Mouse (Mus musculus) lung, embryonic 14.5 days (tissue): ENCODE measurements at regions not wholly inside any gene's neighbourhood (a gene's known extent, or its start where the extent isn't known, plus 50 kb on each side); places are given as distances from the start of the nearest gene placed in this dataset.
A peak's percentile ranks its signal among the peaks of the same experiment; 100 is the strongest.

Experiments
- ATAC-seq: fragments of 200-750 bp; cut with Nextera tagmentation; 2 replicates; pipeline ENCODE4 v1.8.0; 2017; ENCODE audit warnings: mild to moderate bottlenecking, moderate TSS enrichment, moderate library complexity; ENCODE audit not compliant: insufficient read depth
- DNase-seq: peaks from one replicate; pipeline ENCODE4 v3.0.0-alpha.2; 2015
- H3K27ac ChIP-seq: fragments of 300-500 bp; sonication (generic); 2 replicates; pipeline ENCODE4 v1.5.1; 2014; ENCODE audit warnings: low read depth, mild to moderate bottlenecking, moderate library complexity
- H3K27me3 ChIP-seq: fragments of 300-500 bp; sonication (generic); 2 replicates; pipeline ENCODE4 v1.6.1; 2014; ENCODE audit warnings: low read length, control low read depth; ENCODE audit not compliant: insufficient read depth
- H3K36me3 ChIP-seq: fragments of 300-500 bp; sonication (generic); 2 replicates; pipeline ENCODE4 v1.6.1; 2014; ENCODE audit warnings: control low read depth; ENCODE audit not compliant: insufficient read depth
- H3K4me1 ChIP-seq: fragments of 300-500 bp; sonication (generic); 2 replicates; pipeline ENCODE4 v1.6.1; 2014; ENCODE audit warnings: antibody characterized with exemption, control low read depth; ENCODE audit not compliant: insufficient read depth
- H3K4me2 ChIP-seq: fragments of 300-500 bp; sonication (generic); 2 replicates; pipeline ENCODE4 v1.6.1; 2014; ENCODE audit warnings: mild to moderate bottlenecking
- H3K4me3 ChIP-seq: fragments of 300-500 bp; sonication (generic); 2 replicates; pipeline ENCODE4 v1.5.1; 2014; ENCODE audit warnings: low read depth, low read length
- H3K9ac ChIP-seq: fragments of 300-500 bp; sonication (generic); 2 replicates; pipeline ENCODE4 v1.6.1; 2014
- H3K9me3 ChIP-seq: fragments of 300-500 bp; sonication (generic); 2 replicates; pipeline ENCODE4 v1.6.1; 2016; ENCODE audit warnings: low read depth, low read length, control low read depth
- CTCF ChIP-seq: IDR thresholded peaks from 2 replicates; pipeline ENCODE4 v1.5.1; 2016; ENCODE audit warnings: antibody characterized with exemption, low read depth
- WGBS: fragments of 180-500 bp; shearing (Covaris S2); extraction: QIAGEN DNeasy Blood & Tissue Kit; methylation state at CpG from one replicate; pipeline ENCODE4 v1.1.7; 2014; 5-methylcytosine and 5-hydroxymethylcytosine counted together

- no peak for DNase-seq
- 34% methylated on average over 4 of the region's 4 CpGs for whole genome bisulfite sequencing
- no peak for TF ChIP-seq CTCF
- Histone ChIP-seq H3K27me3 (no peaks in the 10 kb centered on the region), H3K4me2 (no peak overlapping the region), H3K4me3 (no peak overlapping the region), H3K36me3 (no peaks in the 10 kb centered on the region), H3K27ac (no peak overlapping the region), H3K9ac (no peak overlapping the region), H3K9me3 (no peaks in the 10 kb centered on the region), H3K4me1 (no peaks in the 10 kb centered on the region)
- no peak for ATAC-seq
Measured at GRCm38 (mm10) chr6:108717681-108718080, 57.3 kb downstream of the Bhlhe40 start.

- Histone ChIP-seq H3K9ac (no peak overlapping the region), H3K27me3 (no peaks in the 10 kb centered on the region), H3K36me3 (no peaks in the 10 kb centered on the region), H3K4me3 (no peak overlapping the region), H3K27ac (no peak overlapping the region), H3K4me2 (no peak overlapping the region), H3K9me3 (no peaks in the 10 kb centered on the region), H3K4me1 (no peaks in the 10 kb centered on the region)
- TF ChIP-seq CTCF: no peak
- ATAC-seq (no peak), DNase-seq (no peak)
- 93% methylated on average over 3 of the region's 3 CpGs for WGBS
Measured at GRCm38 (mm10) chr6:108718887-108719286, 58.5 kb downstream of the Bhlhe40 start.

- no peak overlapping the region for H3K4me2 ChIP-seq
- no peaks in the 10 kb centered on the region for H3K27me3 ChIP-seq
- no peaks in the 10 kb centered on the region for H3K9me3 ChIP-seq
- no peak overlapping the region for H3K4me3 ChIP-seq
- no peaks in the 10 kb centered on the region for H3K36me3 ChIP-seq
- no peak for ATAC-seq
- H3K27ac ChIP-seq: no peak overlapping the region
- no peak for TF ChIP-seq CTCF
- no peak overlapping the region for H3K9ac ChIP-seq
- WGBS: 75% methylated on average over 4 of the region's 4 CpGs
- no peak for DNase-seq
- no peaks in the 10 kb centered on the region for H3K4me1 ChIP-seq
Measured at GRCm38 (mm10) chr6:108719977-108720376, 59.5 kb downstream of the Bhlhe40 start.

GRCm38 (mm10) chr6:108720978-108721377, 60.5 kb downstream of the Bhlhe40 start:
- TF ChIP-seq CTCF: no peak
- no peak for DNase-seq
- H3K9ac ChIP-seq: no peak overlapping the region
- no peak overlapping the region for H3K4me2 ChIP-seq
- WGBS: 88% methylated on average over 3 of the region's 3 CpGs
- no peak for ATAC-seq
- no peaks in the 10 kb centered on the region for H3K4me1 ChIP-seq
- no peaks in the 10 kb centered on the region for H3K27me3 ChIP-seq
- H3K9me3 ChIP-seq: no peaks in the 10 kb centered on the region
- H3K4me3 ChIP-seq: no peak overlapping the region
- no peak overlapping the region for H3K27ac ChIP-seq
- no peaks in the 10 kb centered on the region for H3K36me3 ChIP-seq

- WGBS: 81% methylated on average over 4 of the region's 4 CpGs
- DNase-seq: no peak
- Histone ChIP-seq H3K36me3 (no peaks in the 10 kb centered on the region), H3K9ac (no peak overlapping the region), H3K27ac (no peak overlapping the region), H3K4me2 (no peak overlapping the region), H3K4me1 (no peaks in the 10 kb centered on the region), H3K27me3 (no peaks in the 10 kb centered on the region), H3K4me3 (no peak overlapping the region), H3K9me3 (no peaks in the 10 kb centered on the region)
- ATAC-seq: no peak
- TF ChIP-seq CTCF: no peak
Measured at GRCm38 (mm10) chr6:108721557-108721956, 61.1 kb downstream of the Bhlhe40 start.

- Histone ChIP-seq H3K27me3 (no peaks in the 10 kb centered on the region), H3K27ac (no peak overlapping the region), H3K4me1 (no peaks in the 10 kb centered on the region), H3K9me3 (no peaks in the 10 kb centered on the region), H3K36me3 (no peaks in the 10 kb centered on the region), H3K9ac (no peak overlapping the region), H3K4me3 (no peak overlapping the region), H3K4me2 (no peak overlapping the region)
- ATAC-seq (no peak), DNase-seq (no peak)
- TF ChIP-seq CTCF: no peak
- 57% methylated on average over 2 of the region's 2 CpGs for WGBS
Measured at GRCm38 (mm10) chr6:108723236-108723635, 59.7 kb upstream of the Arl8b start.

GRCm38 (mm10) chr6:108723751-108724150, 59.1 kb upstream of the Arl8b start:
- Histone ChIP-seq H3K4me3 (no peak overlapping the region), H3K4me2 (no peak overlapping the region), H3K27me3 (no peaks in the 10 kb centered on the region), H3K36me3 (no peaks in the 10 kb centered on the region), H3K27ac (no peak overlapping the region), H3K4me1 (no peaks in the 10 kb centered on the region), H3K9ac (no peak overlapping the region), H3K9me3 (no peaks in the 10 kb centered on the region)
- ATAC-seq (no peak), DNase-seq (no peak)
- 77% methylated on average over 2 of the region's 2 CpGs for WGBS
- no peak for TF ChIP-seq CTCF

- WGBS: 63% methylated on average over 9 of the region's 9 CpGs
- Histone ChIP-seq H3K9me3 (no peaks in the 10 kb centered on the region), H3K4me2 (no peak overlapping the region), H3K4me1 (no peaks in the 10 kb centered on the region), H3K27ac (no peak overlapping the region), H3K4me3 (no peak overlapping the region), H3K27me3 (no peaks in the 10 kb centered on the region), H3K36me3 (no peaks in the 10 kb centered on the region), H3K9ac (no peak overlapping the region)
- ATAC-seq: no peak
- 0 out of 2 replicates have a peak, but pooled peaks have one; percentile 6 for TF ChIP-seq CTCF
- DNase-seq: no peak
Measured at GRCm38 (mm10) chr6:108731107-108731630, 51.7 kb upstream of the Arl8b start.
